Mouse (Mus musculus) lung, embryonic 15.5 days (tissue): ENCODE data around the gene Mapkap1. TPM values are rescaled to one million over a fixed set of nuclear protein-coding genes. Genes with fewer than 3 reads are reported as not detected.

ENCODE experiments used
- ATAC-seq: fragments of 200-750 bp; cut with Nextera tagmentation; 2 replicates; pipeline ENCODE4 v1.8.0; 2017; ENCODE audit warnings: moderate number of reproducible peaks, borderline replicate concordance; ENCODE audit not compliant: low FRiP score, low TSS enrichment; ENCODE audit errors: extremely low read depth
- H3K27ac ChIP-seq: fragments of 300-500 bp; sonication (generic); 2 replicates; pipeline ENCODE4 v1.5.1; 2015; ENCODE audit warnings: moderate library complexity, mild to moderate bottlenecking, inconsistent platforms
- H3K27me3 ChIP-seq: fragments of 300-500 bp; sonication (generic); 2 replicates; pipeline ENCODE4 v1.6.1; 2015; ENCODE audit warnings: inconsistent platforms
- H3K36me3 ChIP-seq: fragments of 300-500 bp; sonication (generic); 2 replicates; pipeline ENCODE4 v1.6.1; 2015; ENCODE audit warnings: inconsistent platforms
- H3K4me1 ChIP-seq: fragments of 300-500 bp; sonication (generic); 2 replicates; pipeline ENCODE4 v1.6.1; 2015; ENCODE audit warnings: inconsistent platforms
- H3K4me2 ChIP-seq: fragments of 300-500 bp; sonication (generic); 2 replicates; pipeline ENCODE4 v1.6.1; 2015; ENCODE audit warnings: inconsistent platforms, mild to moderate bottlenecking, moderate library complexity
- H3K4me3 ChIP-seq: fragments of 300-500 bp; sonication (generic); 2 replicates; pipeline ENCODE4 v1.5.1; 2015; ENCODE audit warnings: mild to moderate bottlenecking, inconsistent platforms
- H3K9ac ChIP-seq: fragments of 300-500 bp; sonication (generic); 2 replicates; pipeline ENCODE4 v1.6.1; 2015; ENCODE audit warnings: inconsistent platforms
- H3K9me3 ChIP-seq: fragments of 300-500 bp; sonication (generic); 2 replicates; pipeline ENCODE4 v1.6.1; 2016; ENCODE audit warnings: inconsistent platforms
- WGBS: fragments of 180-500 bp; shearing (Covaris S2); methylation state at CpG from one replicate; pipeline ENCODE4 v1.1.7; 2015; 5-methylcytosine and 5-hydroxymethylcytosine counted together
- polyA plus RNA-seq: library from polyadenylated mRNA; unstranded; fragments of >200 nt; fragmentation: Nextera tagmentation; extraction: Ambion mirVana; gene quantifications from 2 replicates; pipeline ENCODE4 v1.2.1, GENCODE M21; 2015

Mapkap1 gene
- polyA plus RNA-seq, 1 experiment from 2014 or later: 97.3 TPM

DNA sequence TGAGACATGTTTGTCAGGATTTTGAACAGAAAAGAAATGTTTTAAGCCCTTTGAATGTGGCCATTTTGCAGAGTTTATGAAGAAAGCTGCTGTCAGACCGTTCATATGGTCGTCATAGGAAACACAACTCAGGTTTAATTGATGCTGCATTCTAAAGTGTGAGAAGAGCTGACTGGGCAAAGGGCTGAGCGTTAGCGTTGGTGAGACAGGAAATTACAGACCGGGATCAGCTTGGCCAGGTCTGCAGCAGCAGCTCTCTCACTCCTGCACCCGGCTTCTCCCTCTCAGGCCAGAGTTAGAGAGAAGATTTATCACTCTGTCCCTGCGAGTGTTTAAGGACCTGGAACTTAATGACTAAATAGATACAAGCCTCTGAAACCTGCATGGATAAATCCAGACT, 194.2 kb downstream of the Mapkap1 start:
- Histone ChIP-seq H3K27me3 (no peaks in the 10 kb centered on the region), H3K4me3 (no peak overlapping the region), H3K9me3 (no peaks in the 10 kb centered on the region), H3K9ac (no peak overlapping the region), H3K36me3 (no peaks in the 10 kb centered on the region), H3K27ac (no peak overlapping the region), H3K4me2 (no peak overlapping the region), H3K4me1 (no peaks in the 10 kb centered on the region)
- ATAC-seq: no peak
- 31% methylated on average over 7 of the region's 7 CpGs for WGBS

DNA sequence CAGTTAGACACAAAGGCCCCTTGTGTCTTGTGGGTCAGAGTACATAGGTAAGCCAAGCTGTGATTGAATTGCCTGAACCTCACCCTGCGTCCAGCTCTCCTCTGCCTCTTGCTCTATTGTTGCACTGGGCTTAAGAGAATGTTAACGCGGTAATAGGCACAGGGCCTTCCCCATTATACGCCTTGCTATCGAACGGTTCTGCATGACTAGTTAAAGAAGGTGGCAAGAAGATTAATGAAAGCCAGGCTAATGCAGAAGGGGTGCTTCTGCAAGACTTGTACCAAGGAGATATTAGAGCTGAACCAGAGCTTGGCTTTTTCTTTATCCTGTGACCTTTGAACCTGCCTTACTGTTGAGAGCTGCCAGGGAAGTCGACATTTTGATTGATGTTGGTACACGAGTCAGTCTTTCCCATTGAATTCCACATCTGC, 195.6 kb downstream of the Mapkap1 start:
- Histone ChIP-seq H3K9ac (no peak overlapping the region), H3K27me3 (no peaks in the 10 kb centered on the region), H3K4me2 (no peak overlapping the region), H3K27ac (no peak overlapping the region), H3K4me1 (no peaks in the 10 kb centered on the region), H3K4me3 (no peak overlapping the region), H3K9me3 (no peaks in the 10 kb centered on the region), H3K36me3 (no peaks in the 10 kb centered on the region)
- ATAC-seq: no peak
- WGBS: 50% methylated on average over 8 of the region's 8 CpGs

DNA sequence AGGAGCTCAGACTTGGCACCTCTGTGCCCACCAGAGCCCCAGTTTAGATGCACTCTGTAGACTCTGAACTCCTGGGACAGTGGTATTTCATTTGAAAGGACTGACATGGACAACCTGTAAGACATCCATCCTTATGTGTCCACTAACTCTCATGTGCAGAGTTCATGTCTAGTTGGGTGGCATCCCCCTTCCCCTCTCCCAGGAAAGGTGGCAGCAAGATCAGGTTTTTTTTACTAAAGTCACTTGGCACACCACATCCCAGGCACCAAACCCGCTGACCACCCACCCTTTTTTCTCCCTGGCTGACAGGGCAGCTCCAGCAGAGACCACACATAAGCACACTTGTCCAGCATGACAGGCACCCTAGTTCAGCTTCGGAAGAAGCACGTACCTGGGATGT, 196.3 kb downstream of the Mapkap1 start:
- Histone ChIP-seq H3K4me3 (no peak overlapping the region), H3K36me3 (no peaks in the 10 kb centered on the region), H3K9me3 (no peaks in the 10 kb centered on the region), H3K27ac (no peak overlapping the region), H3K27me3 (no peaks in the 10 kb centered on the region), H3K4me1 (no peaks in the 10 kb centered on the region), H3K9ac (no peak overlapping the region), H3K4me2 (no peak overlapping the region)
- WGBS: 76% methylated on average over 3 of the region's 3 CpGs
- no peak for ATAC-seq

DNA sequence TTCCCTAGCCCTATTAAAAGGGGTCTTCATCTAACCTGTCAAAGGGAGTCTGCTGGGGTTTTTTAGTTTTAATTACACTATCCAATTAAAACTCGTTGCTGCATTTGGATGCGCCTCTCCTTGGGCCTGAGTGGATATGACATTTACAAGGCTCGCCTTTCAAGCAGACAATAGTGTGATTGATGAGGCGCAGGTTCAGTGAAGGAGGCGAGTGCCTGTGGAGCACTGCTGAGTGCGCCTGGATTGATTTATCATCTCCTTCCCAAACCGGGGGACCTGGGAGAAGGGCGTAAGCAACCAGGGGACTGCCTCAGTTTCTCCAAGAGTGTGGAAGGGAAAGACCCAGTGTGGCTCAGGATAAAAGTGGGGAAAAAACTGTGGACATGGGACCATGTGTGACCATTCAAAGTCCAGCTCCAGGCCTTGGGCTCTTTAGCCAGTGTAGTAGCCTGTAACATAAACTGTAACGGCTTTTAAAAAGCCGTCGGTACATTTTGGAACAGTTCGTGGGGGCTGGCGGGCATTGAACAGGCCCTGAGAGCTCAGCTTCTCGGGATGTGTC, 197.2 kb downstream of the Mapkap1 start:
- no peaks in the 10 kb centered on the region for H3K9me3 ChIP-seq
- H3K9ac ChIP-seq: no peak overlapping the region
- H3K27me3 ChIP-seq: no peaks in the 10 kb centered on the region
- WGBS: 59% methylated on average over 14 of the region's 14 CpGs
- no peak overlapping the region for H3K4me3 ChIP-seq
- ATAC-seq: no peak
- H3K27ac ChIP-seq: no peak overlapping the region
- H3K4me2 ChIP-seq: no peak overlapping the region
- H3K4me1 ChIP-seq: no peaks in the 10 kb centered on the region
- H3K36me3 ChIP-seq: no peaks in the 10 kb centered on the region

DNA sequence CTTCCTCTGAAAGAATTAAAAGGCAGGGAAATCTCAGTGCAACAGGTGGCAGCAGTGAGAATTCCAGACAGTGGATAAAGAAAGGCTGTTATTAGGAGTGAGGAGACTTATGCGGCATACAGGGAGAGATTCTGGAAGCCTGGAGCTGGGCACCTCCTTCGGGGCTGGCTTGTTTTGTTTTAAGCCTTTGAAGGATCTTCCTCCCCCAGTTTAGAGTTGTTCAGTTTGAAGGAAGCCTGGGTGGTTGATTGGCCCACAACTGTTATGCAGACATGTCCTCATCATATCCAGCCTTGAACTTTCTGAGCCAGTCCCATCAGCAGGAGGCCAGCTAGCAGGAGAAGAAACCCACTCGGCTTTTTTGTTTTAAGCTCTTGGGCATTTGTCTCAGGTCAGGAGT, 198.5 kb downstream of the Mapkap1 start:
- H3K9me3 ChIP-seq: no peaks in the 10 kb centered on the region
- H3K27me3 ChIP-seq: no peaks in the 10 kb centered on the region
- no peak for ATAC-seq
- H3K4me2 ChIP-seq: no peak overlapping the region
- H3K27ac ChIP-seq: no peak overlapping the region
- 43% methylated on average over 3 of the region's 3 CpGs for WGBS
- H3K4me3 ChIP-seq: no peak overlapping the region
- H3K36me3 ChIP-seq: no peaks in the 10 kb centered on the region
- no peaks in the 10 kb centered on the region for H3K4me1 ChIP-seq
- no peak overlapping the region for H3K9ac ChIP-seq

DNA sequence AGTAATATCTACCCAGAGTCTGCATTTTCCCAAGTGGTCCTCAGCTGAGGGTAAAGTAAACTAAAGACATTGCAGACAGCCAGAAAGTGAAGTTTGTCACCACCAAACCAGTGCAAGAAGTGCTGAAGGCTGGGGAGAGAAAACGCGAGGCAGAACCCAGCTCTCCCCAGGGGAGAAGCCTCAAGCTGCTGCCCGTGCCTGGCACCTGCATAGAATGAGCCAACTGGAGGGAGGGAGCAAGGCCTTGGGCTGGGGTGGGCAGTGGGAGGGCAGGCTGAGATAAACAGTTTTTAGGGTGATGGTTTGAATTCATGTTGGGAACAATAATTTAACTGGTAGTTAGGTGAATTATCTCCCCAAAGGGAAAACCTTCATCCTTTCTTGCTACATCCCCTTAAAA, 202.3 kb downstream of the Mapkap1 start:
- H3K36me3 ChIP-seq: no peaks in the 10 kb centered on the region
- no peaks in the 10 kb centered on the region for H3K9me3 ChIP-seq
- WGBS: 58% methylated on average over 3 of the region's 3 CpGs
- H3K4me1 ChIP-seq: no peaks in the 10 kb centered on the region
- no peak overlapping the region for H3K9ac ChIP-seq
- no peaks in the 10 kb centered on the region for H3K27me3 ChIP-seq
- H3K4me3 ChIP-seq: no peak overlapping the region
- no peak for ATAC-seq
- H3K27ac ChIP-seq: no peak overlapping the region
- H3K4me2 ChIP-seq: no peak overlapping the region

DNA sequence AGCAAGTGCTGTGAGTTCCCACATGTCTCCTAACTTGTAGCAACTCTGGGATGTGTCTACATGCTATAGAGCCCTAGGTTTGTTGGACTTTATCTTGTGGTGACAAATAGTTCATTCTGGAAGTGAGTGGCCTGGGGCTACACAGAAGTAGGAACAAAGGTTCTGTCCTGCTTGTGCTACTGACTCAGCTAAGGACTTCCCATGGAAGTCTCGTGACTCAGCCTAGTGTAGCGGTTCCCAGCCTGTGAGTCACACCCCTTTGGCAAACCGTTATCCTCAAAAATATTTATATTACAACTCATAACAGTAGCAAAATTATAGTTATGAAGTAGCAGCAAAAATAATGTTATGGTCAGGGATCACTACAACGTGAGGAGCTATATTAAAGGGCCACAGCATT, 202.9 kb downstream of the Mapkap1 start:
- no peaks in the 10 kb centered on the region; the same call in 1 of the 2 replicates for H3K36me3 ChIP-seq
- no peak overlapping the region for H3K9ac ChIP-seq
- H3K4me1 ChIP-seq: no peaks in the 10 kb centered on the region
- 58% methylated on average over 4 of the region's 4 CpGs for WGBS
- no peak overlapping the region for H3K4me2 ChIP-seq
- no peaks in the 10 kb centered on the region for H3K27me3 ChIP-seq
- no peak overlapping the region for H3K4me3 ChIP-seq
- H3K9me3 ChIP-seq: no peaks in the 10 kb centered on the region
- H3K27ac ChIP-seq: no peak overlapping the region
- no peak for ATAC-seq

DNA sequence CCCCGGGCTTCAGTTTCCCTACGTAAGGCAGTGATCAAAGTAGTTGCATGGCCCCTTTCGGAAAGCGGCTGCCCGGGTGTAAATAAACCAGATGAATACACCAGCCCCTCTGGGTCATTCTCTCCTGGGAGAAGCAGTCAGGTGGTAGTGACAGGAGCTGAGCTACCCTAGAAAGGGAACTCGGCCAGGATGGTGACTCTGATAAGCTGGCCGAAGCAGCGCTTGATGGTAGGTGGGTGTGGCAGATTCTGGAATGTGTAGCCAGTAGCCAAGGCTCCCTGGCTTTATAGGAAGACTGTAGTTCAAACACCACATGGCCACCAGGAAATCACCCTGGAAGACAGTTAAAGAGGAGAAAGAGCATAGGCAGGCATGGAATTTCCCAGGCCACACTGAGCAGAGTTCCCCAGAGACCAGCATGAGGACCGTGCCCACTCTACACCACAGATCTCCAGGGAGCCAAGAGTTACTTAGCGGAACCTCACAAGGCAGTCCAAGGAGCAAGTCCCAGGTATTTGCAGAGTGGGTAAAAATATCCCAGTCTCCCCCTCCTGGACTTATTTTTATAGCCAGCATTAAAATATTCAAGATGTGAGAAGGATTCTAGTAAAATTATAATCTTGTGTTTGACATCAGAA, 214.3 kb downstream of the Mapkap1 start:
- no peaks in the 10 kb centered on the region for H3K36me3 ChIP-seq
- no peak overlapping the region for H3K27ac ChIP-seq
- no peaks in the 10 kb centered on the region for H3K27me3 ChIP-seq
- H3K4me1 ChIP-seq: no peaks in the 10 kb centered on the region
- H3K9ac ChIP-seq: no peak overlapping the region
- ATAC-seq: no peak
- H3K4me3 ChIP-seq: no peak overlapping the region
- H3K9me3 ChIP-seq: no peaks in the 10 kb centered on the region
- H3K4me2 ChIP-seq: no peak overlapping the region
- WGBS: 43% methylated on average over 10 of the region's 10 CpGs

DNA sequence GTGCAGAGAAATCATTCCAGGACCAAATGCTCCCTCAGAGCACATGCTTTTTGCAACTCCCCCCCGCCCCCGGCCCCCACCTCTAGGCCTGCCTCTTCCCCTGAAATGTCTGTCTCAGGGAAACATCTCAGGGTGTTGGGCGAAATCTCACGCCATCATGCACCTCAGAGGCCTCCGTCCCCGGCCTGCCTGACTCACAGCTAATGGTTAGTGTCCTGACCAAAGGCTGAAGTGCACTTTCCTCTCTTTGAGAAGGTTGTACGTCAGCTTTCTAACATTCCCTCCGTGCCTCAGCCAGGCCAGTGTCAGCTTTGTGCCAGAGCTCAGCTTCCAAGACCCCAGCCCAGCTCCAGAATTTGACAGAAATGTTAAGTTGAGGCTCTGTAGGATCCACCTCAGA, 214.9 kb downstream of the Mapkap1 start:
- Histone ChIP-seq H3K27ac (no peak overlapping the region), H3K9ac (no peak overlapping the region), H3K4me1 (no peaks in the 10 kb centered on the region), H3K4me2 (no peak overlapping the region), H3K36me3 (no peaks in the 10 kb centered on the region), H3K27me3 (no peaks in the 10 kb centered on the region), H3K4me3 (no peak overlapping the region), H3K9me3 (no peaks in the 10 kb centered on the region)
- ATAC-seq: no peak
- WGBS: 80% methylated on average over 8 of the region's 8 CpGs

DNA sequence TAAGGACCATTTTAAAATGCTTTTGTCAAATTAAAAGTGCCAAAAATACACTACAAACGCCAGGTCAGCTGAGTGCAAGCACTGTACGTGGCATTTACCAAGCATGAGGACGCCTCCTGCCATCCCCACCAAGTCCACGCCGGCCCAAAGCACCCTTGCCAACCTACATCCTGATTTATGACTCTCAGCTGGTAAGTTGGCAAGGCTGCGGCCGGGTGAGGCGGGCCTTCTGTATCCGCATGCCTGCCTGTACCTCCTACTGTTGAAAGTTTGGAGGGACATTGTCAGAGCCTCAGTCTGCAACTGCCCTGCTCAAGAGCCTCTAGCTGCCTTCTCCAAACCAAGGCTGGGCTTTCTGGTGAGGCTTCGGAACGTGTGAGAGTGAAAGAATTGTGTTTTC, 215.9 kb downstream of the Mapkap1 start:
- H3K9ac ChIP-seq: no peak overlapping the region
- H3K36me3 ChIP-seq: no peaks in the 10 kb centered on the region
- H3K27me3 ChIP-seq: no peaks in the 10 kb centered on the region
- H3K27ac ChIP-seq: no peak overlapping the region
- no peak overlapping the region for H3K4me2 ChIP-seq
- H3K4me3 ChIP-seq: no peak overlapping the region
- peaks cover 9% of the 10 kb centered on the region for H3K4me1 ChIP-seq
- 81% methylated on average over 11 of the region's 11 CpGs for WGBS
- no peaks in the 10 kb centered on the region for H3K9me3 ChIP-seq
- ATAC-seq: no peak

DNA sequence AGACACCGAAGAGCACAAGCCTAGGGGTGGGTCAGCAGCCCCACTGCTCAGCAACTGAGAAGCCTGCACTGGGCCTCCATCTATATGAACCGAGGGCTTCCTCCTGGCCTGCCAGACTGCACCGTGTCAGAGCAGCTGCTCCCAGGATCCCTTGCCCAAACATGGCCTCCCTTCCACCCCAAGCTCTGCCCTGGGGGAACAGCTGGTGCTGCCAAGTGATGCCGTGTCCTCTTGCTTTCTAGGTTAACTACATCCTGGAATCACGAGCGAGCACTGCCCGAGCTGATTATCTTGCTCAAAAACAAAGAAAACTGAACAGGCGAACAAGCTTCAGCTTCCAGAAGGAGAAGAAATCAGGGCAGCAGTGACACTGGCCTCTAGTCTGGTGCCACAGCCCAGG, 216.6 kb downstream of the Mapkap1 start:
- Histone ChIP-seq H3K4me1 (peaks cover 13% of the 10 kb centered on the region), H3K9ac (no peak overlapping the region), H3K9me3 (no peaks in the 10 kb centered on the region), H3K4me3 (no peak overlapping the region), H3K4me2 (no peak overlapping the region), H3K27me3 (no peaks in the 10 kb centered on the region), H3K27ac (no peak overlapping the region), H3K36me3 (no peaks in the 10 kb centered on the region)
- ATAC-seq: no peak
- WGBS: 77% methylated on average over 8 of the region's 8 CpGs

DNA sequence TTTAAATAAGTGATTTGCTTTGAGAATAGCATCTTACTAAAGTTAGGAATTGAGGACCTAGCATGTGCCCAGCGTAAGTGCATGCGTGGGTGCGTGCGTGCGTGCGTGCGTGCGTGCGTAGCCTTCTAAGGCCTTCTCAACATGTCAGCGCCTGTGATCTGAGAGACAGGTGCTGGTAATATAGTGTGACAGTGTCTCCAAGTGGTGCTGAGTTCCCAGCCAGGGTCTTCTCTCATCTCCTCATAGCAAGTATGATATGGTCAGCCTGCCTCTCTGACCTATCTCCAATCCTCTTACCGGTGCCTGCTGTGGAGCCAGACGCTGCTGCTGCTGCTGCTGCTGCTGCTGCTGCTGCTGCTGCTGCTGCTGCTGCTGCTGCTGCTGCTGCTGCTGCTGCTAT, 217.5 kb downstream of the Mapkap1 start:
- no peak for ATAC-seq
- WGBS: 97% methylated on average over 12 of the region's 12 CpGs
- no peaks in the 10 kb centered on the region for H3K36me3 ChIP-seq
- H3K4me1 ChIP-seq: peaks cover 22% of the 10 kb centered on the region
- no peak overlapping the region for H3K4me2 ChIP-seq
- no peak overlapping the region for H3K9ac ChIP-seq
- no peak overlapping the region for H3K27ac ChIP-seq
- H3K9me3 ChIP-seq: no peaks in the 10 kb centered on the region
- H3K27me3 ChIP-seq: no peaks in the 10 kb centered on the region
- H3K4me3 ChIP-seq: no peak overlapping the region
